Mouse (Mus musculus) spleen, embryonic (tissue): ENCODE data around the gene Zfp866.

Experiments used
- CTCF ChIA-PET: fragments of 350-600 bp; sonication (Branson Sonifier 250); formaldehyde crosslinking; loops from one replicate; lab custom pipeline; 2022; lab: Charles Lee

The Zfp866 gene

DNA sequence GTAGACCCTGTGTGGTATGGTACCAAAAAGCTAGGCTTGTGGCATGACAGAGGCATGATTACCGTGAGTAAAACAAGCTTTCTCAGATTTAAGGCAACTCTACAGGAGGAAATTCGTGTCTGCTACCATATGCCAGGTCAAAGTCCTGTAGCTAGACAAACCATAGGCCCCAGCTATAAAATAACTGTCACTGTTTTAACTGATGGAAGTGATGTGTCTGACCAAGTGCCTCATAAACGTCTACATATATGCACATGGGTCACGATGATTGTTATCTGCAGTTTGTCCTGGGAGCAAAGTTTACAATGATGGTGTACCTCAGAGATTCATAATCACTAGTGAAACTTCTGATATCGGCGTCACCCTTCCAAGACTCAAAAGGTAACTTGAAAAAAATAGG lies 50.2 kb downstream of the Zfp866 start:
- CTCF ChIA-PET: interaction anchor here (0.7 kb wide), 1 partner anchor 61 kb away, joined by 3 read pairs; no protein-coding TSS in a partner anchor

DNA sequence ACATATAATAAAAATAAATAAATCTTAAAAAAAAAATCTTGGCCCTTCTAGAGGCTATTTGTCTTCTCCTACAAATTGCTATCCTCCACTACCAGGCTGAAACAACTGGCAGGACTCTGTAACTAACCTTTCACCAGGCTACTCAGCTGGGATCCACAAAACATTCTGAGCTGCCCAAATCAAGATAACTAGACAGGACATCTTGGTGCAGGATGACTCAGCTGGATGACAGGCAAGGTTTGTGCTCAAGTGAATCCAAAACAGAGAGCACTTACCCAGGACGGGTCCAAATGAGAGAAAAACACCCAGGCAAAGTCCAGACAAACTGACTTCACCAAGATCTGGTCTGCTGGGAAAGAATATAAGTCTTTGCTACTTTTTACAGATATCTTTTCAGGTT lies 55.5 kb downstream of the Zfp866 start:
- CTCF ChIA-PET: no interaction called here

DNA sequence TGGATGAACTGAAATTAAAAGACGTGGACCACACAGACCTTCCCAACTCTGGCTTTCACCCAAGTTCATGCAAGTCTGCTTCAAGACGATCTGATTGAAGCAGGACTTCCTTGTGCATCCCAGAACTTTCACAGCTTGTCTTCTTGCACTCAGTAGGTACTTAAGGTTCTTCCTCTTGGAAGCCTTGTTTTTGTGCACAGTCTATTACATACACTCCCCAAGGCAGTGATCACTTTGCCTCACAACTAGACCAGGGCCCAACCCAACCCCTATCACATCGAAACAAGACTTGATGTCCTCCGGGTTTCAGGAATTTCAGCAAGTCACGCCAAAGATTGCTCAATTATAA lies 73.8 kb downstream of the Zfp866 start:
- CTCF ChIA-PET: no interaction called here

DNA sequence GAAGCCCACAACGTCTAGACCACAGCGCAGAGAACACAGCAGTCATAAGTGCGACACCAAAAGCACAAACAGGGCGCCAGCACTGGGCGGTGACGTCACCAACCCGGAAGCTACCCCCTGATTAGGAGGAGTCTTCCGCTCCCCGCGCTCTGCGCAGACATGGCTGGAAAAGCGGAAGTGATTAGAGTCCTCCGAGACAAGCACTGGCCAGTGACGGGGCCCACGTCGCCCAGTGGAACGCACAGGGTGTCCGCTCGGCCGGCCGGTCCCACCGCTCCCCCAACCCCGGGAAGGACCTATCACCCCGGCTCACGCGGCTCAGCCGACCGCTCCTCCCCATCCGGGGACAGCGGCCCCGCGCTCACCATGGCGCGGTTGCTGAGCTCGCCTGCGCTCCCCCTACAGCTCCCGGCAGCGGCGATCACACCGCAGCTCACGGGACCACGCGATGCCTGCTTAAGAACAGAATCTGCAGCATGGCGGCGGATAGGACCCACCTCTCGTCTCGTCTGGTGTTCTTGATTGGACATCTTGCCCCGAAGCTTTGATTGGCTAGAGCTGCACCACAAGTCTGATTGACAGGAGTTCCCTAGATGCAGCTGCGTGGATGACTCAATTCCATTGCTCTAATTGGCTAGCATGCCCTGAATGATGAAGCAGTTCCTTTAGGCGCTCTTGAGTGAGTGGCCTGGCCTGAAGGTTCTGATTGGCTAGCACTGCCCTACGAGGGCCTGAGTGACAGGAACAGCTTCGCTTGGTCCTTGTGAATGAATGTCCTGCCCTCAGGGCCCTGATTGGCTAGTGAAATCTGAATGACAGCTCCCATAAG lies 74.4 kb downstream of the Zfp866 start:
- CTCF ChIA-PET: no interaction called here

DNA sequence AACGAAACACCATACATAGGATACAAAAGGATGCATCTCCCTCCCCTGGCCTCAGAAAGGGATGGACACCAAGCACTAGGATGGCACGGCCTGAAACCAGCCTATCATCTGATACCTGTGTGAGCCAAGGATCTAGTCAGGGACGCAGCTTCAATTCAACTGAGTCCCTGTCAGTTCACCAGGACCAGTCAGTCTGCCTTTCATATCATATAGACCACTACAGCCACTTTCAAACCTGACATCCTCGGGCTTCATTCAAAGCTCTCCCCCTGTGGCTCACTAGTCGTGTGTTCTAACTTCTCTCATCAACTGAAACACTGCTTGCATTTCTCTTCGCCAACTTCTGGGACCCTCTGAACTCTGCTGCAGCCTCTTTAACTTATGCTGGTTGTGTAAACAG lies 75.6 kb downstream of the Zfp866 start:
- CTCF ChIA-PET: interaction anchor here (0.6 kb wide), 1 partner anchor 94 kb away, joined by 3 read pairs; no protein-coding TSS in a partner anchor

DNA sequence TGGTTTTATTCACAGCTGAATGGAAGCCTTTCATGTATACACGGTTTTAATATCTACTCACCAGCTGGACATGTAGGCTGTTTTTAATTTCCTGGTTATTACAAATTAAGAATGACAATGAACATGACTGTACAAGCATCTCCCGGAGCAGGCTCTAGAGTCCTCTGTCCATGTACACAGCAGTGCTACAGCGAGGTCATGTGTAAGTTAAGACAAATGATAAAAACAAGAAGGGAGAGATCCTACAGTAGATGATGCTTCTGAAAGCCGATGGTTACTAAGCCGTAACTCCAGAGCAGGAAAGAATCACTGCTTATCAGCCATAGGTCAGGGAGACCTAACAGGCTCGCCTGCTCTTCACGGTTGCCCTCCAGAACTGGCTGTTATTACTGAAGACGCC lies 77.5 kb downstream of the Zfp866 start:
- CTCF ChIA-PET: interaction anchor here (0.6 kb wide), 1 partner anchor 981 kb away, joined by 9 read pairs; no protein-coding TSS in a partner anchor
